Mouse (Mus musculus): Measurements from ENCODE around the gene Atxn7l1. TPM values are rescaled to one million over a fixed set of nuclear protein-coding genes. Genes with fewer than 3 reads are reported as not detected.

Atxn7l1 gene
- polyA plus RNA-seq, 1 experiment, result 129 TPM

DNA sequence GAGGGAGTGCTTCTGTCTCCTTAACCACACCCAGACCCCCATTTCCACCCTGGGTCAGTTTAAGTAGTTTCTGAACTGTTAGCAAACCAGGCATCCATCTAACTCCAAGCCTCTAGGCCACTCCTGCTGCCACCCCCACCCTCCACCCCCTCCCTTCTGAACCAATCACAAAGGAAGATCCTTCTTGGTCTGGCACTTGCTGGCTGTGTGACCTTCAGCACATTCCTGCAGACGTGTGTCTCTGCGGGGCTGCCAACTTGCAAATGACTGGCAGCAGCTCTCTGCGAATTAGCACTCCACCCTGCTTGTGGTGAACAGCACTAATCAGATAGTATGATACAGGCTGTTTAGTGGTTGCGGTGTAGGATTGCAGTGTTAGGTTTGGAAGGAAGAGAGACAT, 18.1 kb upstream of the Atxn7l1 start:
- no peak for DNase-seq
- 81% methylated on average over 4 of the region's 4 CpGs for WGBS
- TF ChIP-seq CTCF (IDR thresholded peaks at IDR 0.05; ENCODE audit: borderline replicate concordance, control insufficient read depth, extremely low read depth, insufficient read depth, low read length, poor library complexity), result no peak
- TF ChIP-seq POLR2A (IDR thresholded peaks at IDR 0.05; ENCODE audit: control insufficient read depth, extremely low read depth, insufficient read depth, low read length, poor library complexity), result no peak
- no peaks in the 10 kb centered on the region for H3K27me3 ChIP-seq (ENCODE audit: control insufficient read depth, insufficient read depth, low read length)
- no peak overlapping the region for H3K4me3 ChIP-seq (ENCODE audit: control insufficient read depth, insufficient read depth, low read length)
- peaks cover 11% of the 10 kb centered on the region for H3K4me1 ChIP-seq (replicated peaks; ENCODE audit: control insufficient read depth, insufficient read depth, low read length)
- no peaks in the 10 kb centered on the region for H3K36me3 ChIP-seq (ENCODE audit: control insufficient read depth, insufficient read depth, low read length)
- no peak overlapping the region for H3K27ac ChIP-seq (ENCODE audit: control insufficient read depth, insufficient read depth, low read length)

- H3K4me1 ChIP-seq (replicated peaks; ENCODE audit: control insufficient read depth, insufficient read depth, low read length), result peaks cover 11% of the 10 kb centered on the region
- TF ChIP-seq POLR2A (IDR thresholded peaks at IDR 0.05; ENCODE audit: control insufficient read depth, extremely low read depth, insufficient read depth, low read length, poor library complexity) (no peak), CTCF (IDR thresholded peaks at IDR 0.05; ENCODE audit: borderline replicate concordance, control insufficient read depth, extremely low read depth, insufficient read depth, low read length, poor library complexity) (no peak)
- H3K36me3 ChIP-seq (ENCODE audit: control insufficient read depth, insufficient read depth, low read length), result no peaks in the 10 kb centered on the region
- H3K4me3 ChIP-seq (ENCODE audit: control insufficient read depth, insufficient read depth, low read length), result no peak overlapping the region
- WGBS, result 94% methylated on average over 8 of the region's 8 CpGs
- no peaks in the 10 kb centered on the region for H3K27me3 ChIP-seq (ENCODE audit: control insufficient read depth, insufficient read depth, low read length)
- DNase-seq, result no peak
- no peak overlapping the region for H3K27ac ChIP-seq (ENCODE audit: control insufficient read depth, insufficient read depth, low read length)
Observed at GRCm38 (mm10) chr12:33130401-33130800, 17.1 kb upstream of the Atxn7l1 start.

GRCm38 (mm10) chr12:33131796-33132195, 15.7 kb upstream of the Atxn7l1 start:
- H3K4me1 ChIP-seq (replicated peaks; ENCODE audit: control insufficient read depth, insufficient read depth, low read length), result peaks cover 11% of the 10 kb centered on the region
- H3K27ac ChIP-seq (ENCODE audit: control insufficient read depth, insufficient read depth, low read length), result peak overlapping the region; percentile 29; the same call in 1 of the 2 replicates
- H3K4me3 ChIP-seq (ENCODE audit: control insufficient read depth, insufficient read depth, low read length), result no peak overlapping the region
- H3K36me3 ChIP-seq (ENCODE audit: control insufficient read depth, insufficient read depth, low read length), result no peaks in the 10 kb centered on the region
- H3K27me3 ChIP-seq (ENCODE audit: control insufficient read depth, insufficient read depth, low read length), result no peaks in the 10 kb centered on the region
- 7% methylated on average over 7 of the region's 7 CpGs for WGBS
- TF ChIP-seq CTCF (IDR thresholded peaks at IDR 0.05; ENCODE audit: borderline replicate concordance, control insufficient read depth, extremely low read depth, insufficient read depth, low read length, poor library complexity) (no peak), POLR2A (IDR thresholded peaks at IDR 0.05; ENCODE audit: control insufficient read depth, extremely low read depth, insufficient read depth, low read length, poor library complexity) (no peak)
- no peak for DNase-seq

- Histone ChIP-seq H3K4me3 (ENCODE audit: control insufficient read depth, insufficient read depth, low read length) (no peak overlapping the region), H3K4me1 (replicated peaks; ENCODE audit: control insufficient read depth, insufficient read depth, low read length) (no peaks in the 10 kb centered on the region), H3K36me3 (ENCODE audit: control insufficient read depth, insufficient read depth, low read length) (no peaks in the 10 kb centered on the region), H3K27me3 (ENCODE audit: control insufficient read depth, insufficient read depth, low read length) (no peaks in the 10 kb centered on the region), H3K27ac (ENCODE audit: control insufficient read depth, insufficient read depth, low read length) (no peak overlapping the region)
- WGBS, result 61% methylated on average over 1 of the region's 1 CpGs
- DNase-seq, result no peak
- no peak for TF ChIP-seq POLR2A (IDR thresholded peaks at IDR 0.05; ENCODE audit: control insufficient read depth, extremely low read depth, insufficient read depth, low read length, poor library complexity)
Observed at GRCm38 (mm10) chr12:33137857-33138256, 9.6 kb upstream of the Atxn7l1 start.

- Histone ChIP-seq H3K27me3 (ENCODE audit: control insufficient read depth, insufficient read depth, low read length) (no peaks in the 10 kb centered on the region), H3K36me3 (ENCODE audit: control insufficient read depth, insufficient read depth, low read length) (no peaks in the 10 kb centered on the region), H3K4me3 (ENCODE audit: control insufficient read depth, insufficient read depth, low read length) (no peak overlapping the region), H3K27ac (ENCODE audit: control insufficient read depth, insufficient read depth, low read length) (no peak overlapping the region), H3K4me1 (replicated peaks; ENCODE audit: control insufficient read depth, insufficient read depth, low read length) (no peaks in the 10 kb centered on the region)
- TF ChIP-seq CTCF (IDR thresholded peaks at IDR 0.05; ENCODE audit: borderline replicate concordance, control insufficient read depth, extremely low read depth, insufficient read depth, low read length, poor library complexity) (no peak), POLR2A (IDR thresholded peaks at IDR 0.05; ENCODE audit: control insufficient read depth, extremely low read depth, insufficient read depth, low read length, poor library complexity) (no peak)
- 97% methylated on average over 3 of the region's 3 CpGs for WGBS
- DNase-seq, result no peak
Observed at GRCm38 (mm10) chr12:33139083-33139482, 8.4 kb upstream of the Atxn7l1 start.

DNA sequence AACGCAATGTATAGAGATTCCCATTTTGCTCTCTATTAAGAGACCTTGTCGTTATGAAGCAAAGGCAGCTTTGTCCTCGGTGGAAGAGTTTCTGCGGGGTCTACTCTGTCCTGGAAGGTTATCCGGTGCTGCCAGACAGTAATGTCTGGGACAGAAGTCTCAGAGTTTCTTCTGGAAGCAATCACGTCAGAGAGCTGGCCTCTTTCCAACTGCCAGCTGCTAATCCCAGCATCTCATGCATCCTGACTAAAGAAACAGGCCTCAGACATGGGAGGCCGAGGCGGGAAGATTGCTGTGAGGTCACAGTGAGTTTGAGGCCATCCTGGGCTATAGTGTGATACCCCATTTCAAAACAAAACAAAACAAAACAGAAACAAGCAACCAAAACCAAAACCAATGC, 3.0 kb upstream of the Atxn7l1 start:
- Histone ChIP-seq H3K4me3 (ENCODE audit: control insufficient read depth, insufficient read depth, low read length) (no peak overlapping the region), H3K27ac (ENCODE audit: control insufficient read depth, insufficient read depth, low read length) (no peak overlapping the region), H3K27me3 (ENCODE audit: control insufficient read depth, insufficient read depth, low read length) (no peaks in the 10 kb centered on the region), H3K36me3 (ENCODE audit: control insufficient read depth, insufficient read depth, low read length) (no peaks in the 10 kb centered on the region), H3K4me1 (replicated peaks; ENCODE audit: control insufficient read depth, insufficient read depth, low read length) (peaks cover 12% of the 10 kb centered on the region)
- WGBS, result 93% methylated on average over 8 of the region's 8 CpGs
- no peak for DNase-seq
- TF ChIP-seq POLR2A (IDR thresholded peaks at IDR 0.05; ENCODE audit: control insufficient read depth, extremely low read depth, insufficient read depth, low read length, poor library complexity), result no peak
- no peak for TF ChIP-seq CTCF (IDR thresholded peaks at IDR 0.05; ENCODE audit: borderline replicate concordance, control insufficient read depth, extremely low read depth, insufficient read depth, low read length, poor library complexity)
